Mouse (Mus musculus) limb, embryonic 10.5 days (tissue): Measurements from ENCODE around the gene Cpxm2. TPM values are rescaled to one million over a fixed set of nuclear protein-coding genes. Genes with fewer than 3 reads are reported as not detected.

Experiments
- DNase-seq: peaks from one replicate; pipeline ENCODE4 v3.0.0-alpha.2; 2017; ENCODE audit warnings: low spot score
- H3K27ac ChIP-seq: fragments of 300-500 bp; sonication (generic); 2 replicates; pipeline ENCODE4 v1.5.1; 2016; ENCODE audit warnings: mild to moderate bottlenecking
- H3K27me3 ChIP-seq: fragments of 300-500 bp; sonication (generic); 2 replicates; pipeline ENCODE4 v1.6.1; 2016; ENCODE audit warnings: low read depth, mild to moderate bottlenecking; ENCODE audit not compliant: poor library complexity, severe bottlenecking
- H3K36me3 ChIP-seq: fragments of 300-500 bp; sonication (generic); 2 replicates; pipeline ENCODE4 v1.6.1; 2016; ENCODE audit warnings: mild to moderate bottlenecking, moderate library complexity
- H3K4me1 ChIP-seq: fragments of 300-500 bp; sonication (generic); 2 replicates; pipeline ENCODE4 v1.6.1; 2016
- H3K4me3 ChIP-seq: fragments of 300-500 bp; sonication (generic); 2 replicates; pipeline ENCODE4 v1.5.1; 2016; ENCODE audit warnings: mild to moderate bottlenecking, moderate library complexity
- H3K9me3 ChIP-seq: fragments of 300-500 bp; sonication (generic); replicated peaks from 2 replicates; pipeline ENCODE4 v1.6.1; 2016; ENCODE audit warnings: mild to moderate bottlenecking
- WGBS: fragments of 180-500 bp; shearing (Covaris S2); methylation state at CpG from one replicate; pipeline ENCODE4 v1.1.7; 2016; 5-methylcytosine and 5-hydroxymethylcytosine counted together
- polyA plus RNA-seq: library from polyadenylated mRNA; unstranded; fragments of >200 nt; fragmentation: Nextera tagmentation; extraction: Ambion mirVana; gene quantifications from 2 replicates; pipeline ENCODE4 v1.2.1, GENCODE M21; 2016

Cpxm2 gene
- polyA plus RNA-seq, 1 experiment from 2014 or later = 0.49 TPM

DNA sequence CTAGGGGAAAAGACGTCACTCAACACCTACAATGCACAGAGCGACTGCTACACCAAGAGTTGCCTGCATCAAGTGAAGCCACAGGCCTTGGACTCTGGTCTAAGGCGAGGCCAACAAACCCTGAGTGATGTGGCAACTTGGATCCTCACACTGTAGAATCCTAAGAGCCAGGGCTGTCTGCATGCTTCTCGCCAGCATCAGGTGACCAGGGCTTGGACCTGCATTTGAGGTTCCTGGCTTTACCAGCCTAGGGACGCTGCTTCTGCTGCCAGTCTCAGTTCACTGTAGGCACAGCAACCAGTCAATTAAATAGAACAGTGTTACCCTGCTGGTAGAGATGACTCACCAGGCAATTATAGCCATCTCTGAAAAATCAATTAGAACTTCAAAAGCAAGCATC lies 42.8 kb downstream of the Cpxm2 start:
- Histone ChIP-seq H3K4me1 (peaks cover 5% of the 10 kb centered on the region; the same call in 1 of the 2 replicates), H3K4me3 (no peak overlapping the region)
- WGBS = 74% methylated on average over 5 of the region's 5 CpGs

DNA sequence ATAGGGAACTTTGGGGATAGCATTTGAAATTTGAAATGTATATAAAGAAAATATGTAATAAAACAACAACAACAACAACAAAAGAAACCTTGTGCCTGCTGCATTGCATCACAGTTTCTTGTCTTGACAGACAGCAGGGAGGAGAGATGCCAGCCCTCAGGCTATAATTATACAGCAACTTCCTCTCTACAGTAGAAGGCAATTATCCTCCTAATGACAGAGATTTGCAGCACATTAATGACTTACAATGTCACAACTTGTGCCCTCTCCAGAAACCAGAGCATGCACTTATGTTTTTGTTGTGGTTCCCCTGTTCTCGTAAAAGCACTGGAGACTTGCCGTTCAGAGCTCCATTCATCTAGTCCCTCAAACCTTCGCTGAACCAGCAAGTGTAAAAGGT lies 44.2 kb downstream of the Cpxm2 start:
- Histone ChIP-seq H3K27me3 (no peaks in the 10 kb centered on the region), H3K9me3 (no peaks in the 10 kb centered on the region), H3K4me1 (peaks cover 5% of the 10 kb centered on the region; the same call in 1 of the 2 replicates), H3K36me3 (no peaks in the 10 kb centered on the region), H3K27ac (no peak overlapping the region), H3K4me3 (no peak overlapping the region)
- 70% methylated on average over 3 of the region's 3 CpGs for WGBS
- no peak for DNase-seq

More for the DNA sequence above, 42.8 kb downstream of the Cpxm2 start:
- Histone ChIP-seq H3K27me3 (no peaks in the 10 kb centered on the region), H3K27ac (no peak overlapping the region), H3K36me3 (no peaks in the 10 kb centered on the region), H3K9me3 (no peaks in the 10 kb centered on the region)
- DNase-seq = no peak

DNA sequence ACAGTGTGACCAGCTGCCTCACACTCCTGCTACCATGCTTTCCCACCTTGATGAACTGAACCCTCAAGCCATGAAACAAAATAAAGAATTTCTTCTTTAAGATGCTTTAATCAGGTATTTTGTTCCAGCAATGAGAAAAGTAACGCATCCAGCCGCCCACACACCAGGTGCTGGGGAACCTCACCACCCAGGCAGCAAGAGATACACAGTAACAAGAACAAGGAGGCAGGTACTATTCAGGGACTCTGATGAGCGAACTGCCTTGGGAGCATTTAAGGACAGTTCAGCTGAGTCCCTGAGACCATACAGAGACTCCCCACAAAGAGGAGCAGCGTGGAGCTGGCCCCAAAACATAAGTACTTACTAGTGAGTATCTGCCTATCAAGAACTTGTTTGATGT lies 47.6 kb downstream of the Cpxm2 start:
- Histone ChIP-seq H3K4me1 (peaks cover 3% of the 10 kb centered on the region; the same call in 1 of the 2 replicates), H3K9me3 (no peaks in the 10 kb centered on the region), H3K27ac (no peak overlapping the region), H3K4me3 (no peak overlapping the region), H3K36me3 (no peaks in the 10 kb centered on the region), H3K27me3 (no peaks in the 10 kb centered on the region)
- WGBS = 90% methylated on average over 4 of the region's 4 CpGs
- no peak for DNase-seq

DNA sequence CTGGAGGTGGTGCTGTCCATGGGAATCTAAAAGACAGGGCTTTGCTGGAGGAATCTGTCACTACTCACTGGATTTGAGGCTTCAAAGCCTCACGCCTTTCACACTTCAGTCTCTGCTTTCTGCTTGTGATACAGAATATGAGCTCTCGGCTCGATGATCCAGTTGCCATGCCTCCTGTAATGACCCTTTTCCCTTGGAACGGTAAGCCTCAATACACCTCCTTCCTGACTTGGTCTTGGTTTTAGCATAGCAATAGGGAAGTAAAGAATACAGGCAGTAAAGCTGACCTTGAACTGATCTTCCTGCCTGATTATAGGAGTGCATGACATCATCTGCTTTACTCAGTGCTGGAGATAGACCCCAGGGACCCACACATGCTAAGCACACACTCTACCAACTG lies 49.2 kb downstream of the Cpxm2 start:
- no peak for DNase-seq
- no peak overlapping the region for H3K4me3 ChIP-seq
- H3K36me3 ChIP-seq = no peaks in the 10 kb centered on the region
- H3K4me1 ChIP-seq = no peaks in the 10 kb centered on the region
- H3K27ac ChIP-seq = no peak overlapping the region
- H3K9me3 ChIP-seq = no peaks in the 10 kb centered on the region
- WGBS = 88% methylated on average over 4 of the region's 4 CpGs
- H3K27me3 ChIP-seq = no peaks in the 10 kb centered on the region

DNA sequence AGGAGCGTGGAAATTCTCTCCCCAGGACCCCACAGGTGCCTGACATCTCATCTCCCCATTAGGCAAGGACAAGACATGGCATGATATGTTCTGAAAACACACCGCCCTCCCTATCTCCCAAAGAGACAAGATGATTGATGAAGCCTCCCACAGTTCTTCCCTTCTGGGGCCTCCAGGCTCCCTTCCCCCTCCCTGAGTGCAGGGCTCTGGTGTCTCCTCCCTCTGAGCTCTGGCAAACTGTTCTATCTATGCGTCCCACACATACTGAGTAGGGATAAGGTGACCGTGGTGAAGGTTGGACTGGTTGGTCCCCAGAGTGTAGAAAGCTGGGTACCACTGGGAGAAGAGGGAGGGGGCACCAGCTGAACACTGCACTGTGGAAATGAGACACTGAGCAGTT lies 56.1 kb downstream of the Cpxm2 start:
- Histone ChIP-seq H3K36me3 (no peaks in the 10 kb centered on the region), H3K27me3 (no peaks in the 10 kb centered on the region), H3K4me1 (no peaks in the 10 kb centered on the region; the same call in 1 of the 2 replicates), H3K27ac (no peak overlapping the region), H3K9me3 (no peaks in the 10 kb centered on the region), H3K4me3 (no peak overlapping the region)
- DNase-seq = no peak
- WGBS = 64% methylated on average over 4 of the region's 4 CpGs

DNA sequence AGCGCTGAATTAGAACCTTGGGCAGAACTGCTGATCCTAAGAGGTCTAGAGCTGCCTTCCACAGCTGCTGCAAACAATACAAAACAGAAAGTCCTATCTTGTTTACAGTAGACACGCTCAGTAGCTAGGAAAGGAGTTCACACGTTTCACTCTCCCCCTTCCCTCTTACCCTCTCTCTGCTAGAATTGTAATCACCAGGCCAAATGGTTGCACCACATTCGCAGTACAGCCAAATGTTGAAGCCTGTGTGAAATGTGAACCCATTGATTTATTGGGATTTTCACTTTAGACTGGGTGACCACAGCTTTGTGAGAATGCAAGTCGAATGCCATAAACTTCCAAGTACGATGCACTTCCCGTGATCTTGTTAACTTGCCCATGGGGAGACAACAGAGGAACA lies 59.9 kb downstream of the Cpxm2 start:
- DNase-seq = no peak
- Histone ChIP-seq H3K4me3 (no peak overlapping the region), H3K27ac (no peak overlapping the region), H3K4me1 (no peaks in the 10 kb centered on the region; the same call in 1 of the 2 replicates), H3K36me3 (no peaks in the 10 kb centered on the region), H3K27me3 (no peaks in the 10 kb centered on the region), H3K9me3 (no peaks in the 10 kb centered on the region)
- 39% methylated on average over 7 of the region's 7 CpGs for WGBS

DNA sequence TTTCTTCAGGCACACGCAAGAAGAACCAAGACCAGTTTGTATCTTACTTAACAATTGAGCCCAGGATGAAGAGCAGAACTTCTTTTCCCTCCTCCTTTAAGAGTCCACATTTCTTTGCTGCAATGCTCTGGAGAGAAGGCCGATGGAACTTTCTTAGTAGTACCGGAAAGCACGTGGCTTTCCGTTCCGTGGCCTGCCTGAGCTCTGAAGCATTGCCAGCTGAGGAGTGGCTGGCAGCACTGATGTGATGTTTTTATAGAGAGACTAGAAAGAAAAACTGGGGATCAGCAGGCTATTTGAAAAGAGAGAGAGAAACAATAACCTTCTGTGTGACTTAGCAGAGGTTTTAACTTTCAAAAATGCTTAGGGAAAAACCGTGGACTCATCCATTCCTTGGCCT lies 63.0 kb downstream of the Cpxm2 start:
- H3K9me3 ChIP-seq = no peaks in the 10 kb centered on the region
- H3K36me3 ChIP-seq = no peaks in the 10 kb centered on the region
- no peaks in the 10 kb centered on the region for H3K27me3 ChIP-seq
- WGBS = 91% methylated on average over 7 of the region's 7 CpGs
- H3K4me1 ChIP-seq = no peaks in the 10 kb centered on the region; the same call in 1 of the 2 replicates
- DNase-seq = no peak
- no peak overlapping the region for H3K4me3 ChIP-seq
- H3K27ac ChIP-seq = no peak overlapping the region

DNA sequence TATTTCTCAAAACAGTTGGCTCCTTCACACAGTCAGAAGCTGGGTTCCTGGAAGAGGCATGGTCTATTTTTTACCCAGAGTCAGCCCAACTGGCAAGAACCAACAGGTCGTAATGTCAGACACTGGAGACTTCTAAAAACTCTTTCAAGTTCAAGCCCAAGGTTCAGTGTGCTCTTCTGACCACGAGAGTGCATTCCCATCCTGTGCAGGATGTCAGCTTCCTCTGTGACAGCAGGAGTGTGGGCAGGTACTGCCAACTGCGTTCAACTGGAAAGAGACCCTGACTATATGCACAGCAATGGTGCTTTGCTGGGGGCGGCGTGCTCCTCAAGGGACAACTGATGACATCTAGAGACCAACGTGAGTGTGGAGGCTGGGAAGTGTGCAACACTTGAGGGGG lies 65.9 kb downstream of the Cpxm2 start:
- no peak overlapping the region for H3K4me3 ChIP-seq
- H3K27me3 ChIP-seq = no peaks in the 10 kb centered on the region
- no peak overlapping the region for H3K27ac ChIP-seq
- H3K4me1 ChIP-seq = no peaks in the 10 kb centered on the region
- H3K9me3 ChIP-seq = no peaks in the 10 kb centered on the region
- H3K36me3 ChIP-seq = no peaks in the 10 kb centered on the region
- no peak for DNase-seq
- 85% methylated on average over 6 of the region's 6 CpGs for WGBS

DNA sequence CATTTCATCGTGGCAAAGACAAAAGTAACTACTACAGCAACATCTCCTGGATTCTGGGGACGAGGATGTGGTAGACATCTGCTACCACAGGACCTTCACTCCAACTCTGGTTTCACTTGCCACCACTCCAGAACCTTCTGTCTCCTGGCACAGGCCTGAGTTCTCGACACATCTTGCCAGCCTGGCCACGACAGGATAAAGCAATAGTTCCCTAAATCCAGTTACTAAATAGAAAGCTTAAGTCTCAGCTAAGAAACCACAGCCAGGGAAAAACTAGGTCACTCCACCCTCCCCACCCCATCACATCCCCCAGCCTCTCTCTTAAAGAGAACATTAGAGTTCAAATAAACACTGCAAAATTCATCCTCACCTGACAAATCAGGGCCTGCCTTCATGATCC lies 66.4 kb downstream of the Cpxm2 start:
- Histone ChIP-seq H3K27ac (no peak overlapping the region), H3K36me3 (no peaks in the 10 kb centered on the region), H3K4me1 (no peaks in the 10 kb centered on the region), H3K4me3 (no peak overlapping the region), H3K9me3 (no peaks in the 10 kb centered on the region), H3K27me3 (no peaks in the 10 kb centered on the region)
- WGBS = 84% methylated on average over 4 of the region's 4 CpGs
- no peak for DNase-seq

DNA sequence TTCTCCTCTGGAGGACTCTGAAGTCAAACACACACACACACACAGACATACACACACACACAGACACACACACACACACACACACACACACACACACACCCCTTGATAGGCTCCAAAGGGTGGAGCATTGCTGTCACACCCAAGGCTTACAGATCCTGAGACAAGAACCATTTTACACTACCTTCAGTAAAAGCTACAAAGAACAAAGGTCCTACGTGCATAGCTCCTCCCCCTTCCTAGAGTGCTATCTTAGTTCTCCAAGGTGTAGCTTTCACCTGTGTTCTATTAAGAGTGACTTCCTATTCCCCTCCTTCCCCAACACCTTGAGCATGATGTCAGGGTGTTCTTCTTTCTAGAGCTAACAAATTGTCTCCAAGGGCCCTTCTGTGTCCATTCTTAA lies 78.7 kb downstream of the Cpxm2 start:
- Histone ChIP-seq H3K27me3 (no peaks in the 10 kb centered on the region), H3K27ac (no peak overlapping the region), H3K9me3 (no peaks in the 10 kb centered on the region), H3K36me3 (no peaks in the 10 kb centered on the region), H3K4me3 (no peak overlapping the region), H3K4me1 (peaks cover 24% of the 10 kb centered on the region)
- 73% methylated on average over 1 of the region's 1 CpGs for WGBS
- no peak for DNase-seq

DNA sequence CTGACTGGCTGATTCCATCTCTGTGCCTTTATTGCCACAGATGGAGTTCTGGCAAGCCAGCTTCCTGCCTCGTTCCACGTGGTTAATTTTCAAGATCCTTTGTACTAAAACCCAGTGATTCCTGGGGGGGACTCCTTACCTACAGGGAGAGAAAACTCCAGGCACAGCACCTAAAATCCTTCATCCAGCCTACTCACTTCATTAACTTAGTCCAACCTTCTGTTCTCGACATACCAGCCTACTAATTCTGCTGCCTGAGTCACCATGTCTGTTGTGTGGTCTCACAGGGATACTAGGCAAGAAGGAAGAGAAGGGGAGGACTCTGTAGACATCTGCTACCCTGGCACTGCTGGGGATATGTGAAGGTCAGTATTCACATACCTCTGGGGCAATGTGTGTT lies 80.0 kb downstream of the Cpxm2 start:
- WGBS = 76% methylated on average over 3 of the region's 3 CpGs
- no peak for DNase-seq
- Histone ChIP-seq H3K4me3 (no peak overlapping the region), H3K27me3 (no peaks in the 10 kb centered on the region), H3K4me1 (peaks cover 24% of the 10 kb centered on the region), H3K27ac (no peak overlapping the region), H3K9me3 (no peaks in the 10 kb centered on the region), H3K36me3 (no peaks in the 10 kb centered on the region)

DNA sequence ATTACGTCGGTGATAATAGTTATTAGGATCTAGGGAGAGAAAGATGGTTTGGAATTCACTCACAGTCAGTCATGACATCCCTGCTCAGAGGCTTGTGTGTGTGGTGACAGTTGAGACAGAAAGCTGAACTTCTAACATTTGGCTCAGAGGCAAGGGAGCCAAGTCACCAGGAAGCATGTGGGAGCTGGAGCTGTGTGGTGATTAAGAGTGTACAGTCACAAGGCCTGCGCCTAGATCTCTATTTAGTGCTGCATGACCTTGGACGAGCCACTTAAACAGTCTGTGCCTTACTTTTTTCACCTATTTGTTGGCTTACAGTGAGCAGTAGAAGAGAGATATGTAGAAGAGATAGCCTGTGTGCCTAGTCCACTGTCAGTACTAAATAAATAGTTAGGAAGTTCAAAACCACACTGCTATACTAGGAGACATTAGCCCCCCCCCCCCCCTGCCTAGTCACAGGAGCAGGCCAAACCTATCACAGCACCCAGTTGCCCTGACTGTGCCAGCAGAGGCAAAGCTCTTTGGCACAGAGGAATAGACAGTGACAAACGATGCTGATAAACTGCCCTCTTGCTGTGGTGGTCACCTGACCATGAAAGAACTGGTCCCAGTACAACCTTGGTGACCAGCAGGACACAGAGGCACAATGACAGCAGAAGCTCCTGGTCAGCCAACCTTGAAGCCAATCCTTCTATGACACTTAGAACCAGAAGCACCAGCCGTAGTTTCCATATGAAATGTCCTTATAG lies 83.5 kb downstream of the Cpxm2 start:
- H3K27ac ChIP-seq = no peak overlapping the region
- 94% methylated on average over 6 of the region's 6 CpGs for WGBS
- H3K9me3 ChIP-seq = no peaks in the 10 kb centered on the region

DNA sequence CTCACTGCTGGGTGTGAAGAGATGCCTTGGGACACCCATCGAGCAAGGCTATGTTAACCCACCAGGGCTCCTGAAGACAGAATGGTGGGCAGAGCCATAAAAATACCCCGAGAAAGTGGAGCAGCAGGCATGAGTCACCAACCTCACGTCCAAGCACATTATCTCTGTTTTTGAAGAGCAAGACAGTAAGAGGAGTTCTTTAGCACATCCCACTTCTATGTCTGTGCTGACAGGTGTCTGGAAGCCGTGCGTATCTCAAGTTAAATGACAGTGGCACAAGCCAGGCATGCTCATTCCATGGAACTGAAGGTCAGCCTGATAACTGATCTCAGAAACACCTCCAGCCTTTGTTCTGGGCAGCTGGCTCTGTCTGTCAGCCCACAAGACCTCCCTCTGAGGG lies 86.6 kb downstream of the Cpxm2 start:
- DNase-seq = no peak
- peaks cover 6% of the 10 kb centered on the region; the same call in 1 of the 2 replicates for H3K4me1 ChIP-seq
- H3K9me3 ChIP-seq = no peaks in the 10 kb centered on the region
- 78% methylated on average over 5 of the region's 5 CpGs for WGBS
- H3K27me3 ChIP-seq = no peaks in the 10 kb centered on the region
- H3K4me3 ChIP-seq = no peak overlapping the region
- no peak overlapping the region for H3K27ac ChIP-seq
- H3K36me3 ChIP-seq = no peaks in the 10 kb centered on the region

More for the DNA sequence above, 83.5 kb downstream of the Cpxm2 start:
- DNase-seq = no peak
- no peaks in the 10 kb centered on the region for H3K36me3 ChIP-seq
- H3K4me3 ChIP-seq = no peak overlapping the region
- H3K27me3 ChIP-seq = no peaks in the 10 kb centered on the region
- H3K4me1 ChIP-seq = peaks cover 6% of the 10 kb centered on the region; the same call in 1 of the 2 replicates

DNA sequence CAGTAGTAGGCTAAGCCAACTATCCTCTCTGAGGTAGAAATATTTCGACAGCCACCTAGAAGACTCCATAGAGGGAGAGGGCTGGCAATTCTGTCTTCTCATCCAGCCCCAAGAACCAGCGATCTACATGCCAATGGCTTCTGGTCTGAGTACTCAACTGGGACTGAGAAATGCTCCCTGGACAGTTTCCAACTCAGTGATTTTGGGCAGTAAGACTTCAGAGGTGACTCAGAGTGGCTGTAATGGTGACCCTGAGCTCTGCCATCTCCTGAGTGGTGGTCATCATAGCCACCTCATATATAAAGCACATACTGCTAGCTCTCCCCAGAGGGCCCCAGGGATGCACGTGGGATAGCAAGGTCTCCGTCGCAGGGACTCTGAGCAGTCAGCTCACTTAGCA lies 87.0 kb downstream of the Cpxm2 start:
- Histone ChIP-seq H3K36me3 (no peaks in the 10 kb centered on the region), H3K27ac (no peak overlapping the region), H3K27me3 (no peaks in the 10 kb centered on the region), H3K4me1 (peaks cover 6% of the 10 kb centered on the region; the same call in 1 of the 2 replicates), H3K9me3 (no peaks in the 10 kb centered on the region), H3K4me3 (no peak overlapping the region)
- 82% methylated on average over 5 of the region's 5 CpGs for WGBS
- no peak for DNase-seq
